Mouse (Mus musculus) stomach, embryonic 16.5 days (tissue): ENCODE data around the gene Slc34a3. TPM values are rescaled to one million over a fixed set of nuclear protein-coding genes. Genes with fewer than 3 reads are reported as not detected.
A peak's percentile ranks its signal among the peaks of the same experiment; 100 is the strongest.

Experiments used
- ATAC-seq: fragments of 200-750 bp; cut with Nextera tagmentation; 2 replicates; pipeline ENCODE4 v1.8.0; 2017; ENCODE audit warnings: moderate number of reproducible peaks, moderate TSS enrichment; ENCODE audit not compliant: insufficient read depth, low FRiP score
- H3K27ac ChIP-seq: fragments of 300-500 bp; sonication (generic); 2 replicates; pipeline ENCODE4 v1.5.1; 2014; ENCODE audit warnings: low read length
- H3K27me3 ChIP-seq: fragments of 300-500 bp; sonication (generic); 2 replicates; pipeline ENCODE4 v1.6.1; 2014; ENCODE audit warnings: low read length, control low read depth, mixed read lengths; ENCODE audit not compliant: control insufficient read depth, insufficient read depth
- H3K36me3 ChIP-seq: fragments of 300-500 bp; sonication (generic); 2 replicates; pipeline ENCODE4 v1.6.1; 2014; ENCODE audit warnings: low read length; ENCODE audit not compliant: control insufficient read depth, insufficient read depth
- H3K4me1 ChIP-seq: fragments of 300-500 bp; sonication (generic); 2 replicates; pipeline ENCODE4 v1.6.1; 2014; ENCODE audit warnings: low read length, control low read depth, mixed read lengths; ENCODE audit not compliant: control insufficient read depth, insufficient read depth
- H3K4me2 ChIP-seq: fragments of 300-500 bp; sonication (generic); 2 replicates; pipeline ENCODE4 v1.6.1; 2014; ENCODE audit warnings: low read depth, low read length, mixed read lengths
- H3K4me3 ChIP-seq: fragments of 300-500 bp; sonication (generic); replicated peaks from 2 replicates; pipeline ENCODE4 v1.5.1; 2014; ENCODE audit warnings: mild to moderate bottlenecking, low read length
- H3K9ac ChIP-seq: fragments of 300-500 bp; sonication (generic); 2 replicates; pipeline ENCODE4 v1.6.1; 2014; ENCODE audit warnings: low read length
- H3K9me3 ChIP-seq: fragments of 300-500 bp; sonication (generic); replicated peaks from 2 replicates; pipeline ENCODE4 v1.6.1; 2016; ENCODE audit warnings: low read length, control low read depth; ENCODE audit not compliant: control insufficient read depth
- WGBS: fragments of 180-500 bp; shearing (Covaris S2); extraction: QIAGEN DNeasy Blood & Tissue Kit; methylation state at CpG from one replicate; pipeline ENCODE4 v1.1.7; 2014; 5-methylcytosine and 5-hydroxymethylcytosine counted together
- polyA plus RNA-seq: library from polyadenylated mRNA; unstranded; fragments of >200 nt; fragmentation: Nextera tagmentation; extraction: Ambion mirVana; gene quantifications from 2 replicates; pipeline ENCODE4 v1.2.1, GENCODE M21; 2015

Slc34a3 gene
- polyA plus RNA-seq, 1 experiment from 2014 or later = 0.71 TPM

DNA sequence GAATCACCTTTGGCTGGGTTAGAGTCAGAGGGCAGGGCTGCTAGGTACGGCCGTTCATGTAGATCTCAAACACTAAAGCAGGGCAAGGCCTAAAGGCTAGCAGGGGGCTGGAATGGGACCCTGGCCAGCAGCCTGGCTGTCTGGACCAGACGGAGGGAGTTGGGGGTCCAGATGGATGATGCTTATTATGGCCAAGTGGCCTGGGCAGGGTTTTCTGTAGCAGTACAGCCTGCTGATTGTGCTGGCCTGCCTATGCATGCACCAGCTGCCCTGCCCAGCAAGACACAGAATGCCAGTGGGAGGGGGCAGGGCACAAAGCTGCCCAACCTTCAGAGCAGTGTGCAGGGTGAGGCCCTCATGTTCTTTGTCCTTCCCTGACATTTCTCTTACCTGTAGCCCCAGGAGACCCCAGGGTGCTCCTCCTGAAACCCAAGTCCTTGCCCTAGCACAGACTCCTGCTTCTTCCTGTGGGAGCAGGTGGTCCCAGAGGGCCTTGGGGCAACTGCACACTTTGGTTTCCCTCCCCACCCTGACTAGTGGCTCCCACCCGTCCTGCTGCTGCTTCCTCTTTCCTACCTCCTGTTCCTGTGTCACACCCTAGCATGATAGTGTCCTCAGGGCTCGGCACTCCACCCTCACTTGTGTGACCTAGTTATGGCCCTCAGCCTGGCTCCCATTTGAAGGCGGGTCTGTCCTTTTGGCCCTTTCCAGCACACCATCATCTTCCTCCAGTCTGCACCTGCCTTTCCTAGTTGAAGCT is 31.9 kb upstream of the Slc34a3 start:
- Histone ChIP-seq H3K27me3 (peaks cover 7% of the 10 kb centered on the region; the same call in 1 of the 2 replicates), H3K36me3 (peaks cover 8% of the 10 kb centered on the region; the same call in 1 of the 2 replicates), H3K9me3 (no peaks in the 10 kb centered on the region), H3K4me3 (peak overlapping the region; percentile 72), H3K4me1 (peaks cover 39% of the 10 kb centered on the region), H3K4me2 (peak overlapping the region; percentile 85), H3K27ac (peak overlapping the region; percentile 90), H3K9ac (peak overlapping the region; percentile 82)
- 53% methylated on average over 6 of the region's 6 CpGs for WGBS
- peak; percentile 16; the same call in 1 of the 2 replicates for ATAC-seq

DNA sequence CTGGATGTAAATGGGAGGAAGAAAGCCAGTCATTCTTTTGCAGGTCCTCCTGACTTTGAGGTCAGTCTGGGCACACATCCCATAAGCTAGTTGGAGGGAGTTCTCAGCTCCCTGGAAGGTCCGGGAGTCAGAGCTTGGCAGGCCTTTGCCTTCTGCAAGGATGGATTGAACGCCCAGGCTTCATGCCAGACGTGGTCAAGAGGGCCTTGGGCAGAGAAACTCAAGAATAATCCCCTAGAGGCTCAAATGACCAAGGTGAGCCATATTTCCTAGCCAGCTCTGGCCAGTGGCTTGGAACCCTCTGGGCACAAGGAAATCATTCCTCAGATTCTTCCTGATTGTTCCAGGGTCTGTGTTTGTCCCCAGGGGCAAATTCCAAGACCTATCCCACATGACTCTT is 30.7 kb upstream of the Slc34a3 start:
- peak overlapping the region; percentile 82 for H3K9ac ChIP-seq
- peak overlapping the region; percentile 90; the same call in 1 of the 2 replicates for H3K27ac ChIP-seq
- no peak for ATAC-seq
- H3K4me3 ChIP-seq = peak overlapping the region; percentile 72
- peaks cover 36% of the 10 kb centered on the region for H3K4me1 ChIP-seq
- 65% methylated on average over 3 of the region's 3 CpGs for WGBS
- no peaks in the 10 kb centered on the region for H3K9me3 ChIP-seq
- H3K27me3 ChIP-seq = peaks cover 7% of the 10 kb centered on the region; the same call in 1 of the 2 replicates
- peak overlapping the region; percentile 85 for H3K4me2 ChIP-seq
- H3K36me3 ChIP-seq = peaks cover under 1% of the 10 kb centered on the region; the same call in 1 of the 2 replicates

DNA sequence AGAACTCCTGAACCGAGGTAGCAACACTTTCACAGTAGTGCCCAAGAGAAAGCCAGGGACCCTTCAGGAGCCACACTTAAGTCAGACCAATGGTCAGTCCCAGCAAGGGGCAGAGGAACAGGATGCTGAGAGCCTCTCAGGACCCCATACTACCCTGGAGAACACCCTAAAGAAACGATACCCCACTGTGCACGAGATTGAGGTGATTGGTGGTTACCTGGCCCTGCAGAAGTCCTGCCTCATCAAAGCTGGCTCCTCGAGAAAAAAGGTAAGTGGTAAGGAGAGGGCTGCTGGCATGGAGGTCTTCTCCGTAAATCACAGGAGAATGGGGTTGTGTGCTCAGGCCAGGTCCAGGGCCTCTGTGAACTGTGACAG is 30.1 kb upstream of the Slc34a3 start:
- Histone ChIP-seq H3K27ac (peak overlapping the region; percentile 90; the same call in 1 of the 2 replicates), H3K9ac (peak overlapping the region; percentile 82), H3K9me3 (no peaks in the 10 kb centered on the region), H3K27me3 (peaks cover 7% of the 10 kb centered on the region; the same call in 1 of the 2 replicates), H3K4me2 (peak overlapping the region; percentile 85), H3K36me3 (no peaks in the 10 kb centered on the region; the same call in 1 of the 2 replicates), H3K4me1 (peaks cover 36% of the 10 kb centered on the region), H3K4me3 (peak overlapping the region; percentile 72)
- 77% methylated on average over 5 of the region's 5 CpGs for WGBS
- ATAC-seq = no peak

GRCm38 (mm10) chr2:25263623-25264285 is 29.6 kb upstream of the Slc34a3 start:
- Histone ChIP-seq H3K4me2 (peak overlapping the region; percentile 85), H3K27ac (no peak overlapping the region; the same call in 1 of the 2 replicates), H3K9me3 (no peaks in the 10 kb centered on the region), H3K9ac (peak overlapping the region; percentile 82), H3K27me3 (peaks cover 7% of the 10 kb centered on the region; the same call in 1 of the 2 replicates), H3K4me1 (peaks cover 36% of the 10 kb centered on the region), H3K36me3 (no peaks in the 10 kb centered on the region; the same call in 1 of the 2 replicates), H3K4me3 (peak overlapping the region; percentile 72)
- ATAC-seq = no peak
- WGBS = 22% methylated on average over 12 of the region's 12 CpGs

- no peak for ATAC-seq
- H3K4me1 ChIP-seq = peaks cover 36% of the 10 kb centered on the region
- H3K9me3 ChIP-seq = no peaks in the 10 kb centered on the region
- peak overlapping the region; percentile 60 for H3K27ac ChIP-seq
- H3K4me2 ChIP-seq = peak overlapping the region; percentile 85
- H3K4me3 ChIP-seq = peak overlapping the region; percentile 72
- H3K9ac ChIP-seq = peak overlapping the region; percentile 82
- peaks cover 7% of the 10 kb centered on the region; the same call in 1 of the 2 replicates for H3K27me3 ChIP-seq
- WGBS = under 1% methylated on average over 82 of the region's 82 CpGs
- H3K36me3 ChIP-seq = no peaks in the 10 kb centered on the region
These were observed 28.8 kb upstream of the Slc34a3 start for GRCm38 (mm10) chr2:25262795-25263622.

DNA sequence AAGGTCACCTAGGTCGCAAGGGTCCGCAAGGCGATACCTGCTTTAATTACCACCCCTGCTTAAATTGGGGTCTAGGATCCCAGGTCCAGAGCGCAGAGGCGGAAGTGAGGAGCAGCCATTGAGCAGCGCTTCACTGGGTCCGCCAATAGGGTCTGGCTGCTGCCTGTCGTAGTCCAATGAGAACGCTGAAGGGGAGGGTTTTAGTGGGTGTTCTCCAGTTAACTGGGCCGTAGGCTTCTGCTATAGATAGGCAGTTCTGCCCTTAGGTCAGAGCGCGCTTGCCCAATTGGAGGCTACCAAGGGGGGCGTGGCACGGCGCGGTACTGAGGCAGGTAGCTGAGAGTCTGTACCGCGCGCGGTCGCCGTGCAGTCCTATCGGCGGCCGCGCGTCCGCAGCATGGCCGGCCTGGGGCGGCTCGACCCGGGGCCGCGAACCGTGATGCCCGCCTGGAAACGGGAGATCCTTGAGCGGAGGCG is 28.2 kb upstream of the Slc34a3 start, which contains the start of gene Tprn:
TSS of gene Tprn (plus strand) at position 328 of the 477 bp plus-strand sequence.
- H3K4me3 ChIP-seq = peak within 1 kb of the TSS; percentile 72
- WGBS = under 1% methylated on average over 39 of the region's 39 CpGs
- peak within 1 kb of the TSS; percentile 83 for H3K27ac ChIP-seq
- H3K4me2 ChIP-seq = peak within 1 kb of the TSS; percentile 85
- peak; percentile 96 for ATAC-seq
- H3K4me1 ChIP-seq = peaks cover 29% of the 10 kb centered on the region
- H3K27me3 ChIP-seq = peaks cover 7% of the 10 kb centered on the region; the same call in 1 of the 2 replicates
- no peaks in the 10 kb centered on the region for H3K36me3 ChIP-seq
- no peaks in the 10 kb centered on the region for H3K9me3 ChIP-seq
- peak within 1 kb of the TSS; percentile 82 for H3K9ac ChIP-seq

GRCm38 (mm10) chr2:25261870-25262269 is 27.7 kb upstream of the Slc34a3 start:
- Histone ChIP-seq H3K27me3 (peaks cover 7% of the 10 kb centered on the region; the same call in 1 of the 2 replicates), H3K4me2 (peak overlapping the region; percentile 85), H3K9me3 (no peaks in the 10 kb centered on the region), H3K4me1 (peaks cover 25% of the 10 kb centered on the region), H3K9ac (peak overlapping the region; percentile 76), H3K27ac (peak overlapping the region; percentile 83), H3K36me3 (no peaks in the 10 kb centered on the region), H3K4me3 (peak overlapping the region; percentile 72)
- 46% methylated on average over 12 of the region's 12 CpGs for WGBS
- no peak for ATAC-seq

DNA sequence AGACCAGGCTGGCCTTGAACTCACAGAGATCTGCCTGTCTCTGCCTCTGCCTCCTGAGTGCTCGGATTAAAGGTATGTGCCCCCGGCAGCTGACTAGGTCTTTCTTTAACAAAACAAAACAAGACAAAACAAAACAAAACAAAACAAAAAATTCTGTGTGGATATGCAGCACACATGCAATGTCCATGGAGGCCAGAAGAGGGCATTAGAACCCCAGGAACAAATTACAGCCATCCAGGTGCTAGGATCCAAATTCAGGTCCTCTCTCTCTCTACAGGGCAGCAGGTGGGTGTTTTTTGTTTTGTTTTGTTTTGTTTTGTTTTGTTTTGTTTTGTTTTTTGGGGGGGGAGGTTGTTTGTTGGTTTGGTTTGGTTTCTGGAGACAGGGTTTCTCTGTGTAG is 24.7 kb upstream of the Slc34a3 start:
- H3K36me3 ChIP-seq = no peaks in the 10 kb centered on the region
- WGBS = 58% methylated on average over 2 of the region's 2 CpGs
- no peak overlapping the region for H3K4me2 ChIP-seq
- H3K27me3 ChIP-seq = peaks cover 2% of the 10 kb centered on the region; the same call in 1 of the 2 replicates
- H3K4me1 ChIP-seq = peaks cover 21% of the 10 kb centered on the region
- H3K4me3 ChIP-seq = no peak overlapping the region
- ATAC-seq = no peak
- H3K27ac ChIP-seq = no peak overlapping the region
- H3K9ac ChIP-seq = no peak overlapping the region
- H3K9me3 ChIP-seq = no peaks in the 10 kb centered on the region
